Mouse (Mus musculus) induced T-regulatory cell, adult 2 months (primary cell): Measurements from ENCODE around the gene Olfr1302.

ENCODE experiments used
- DNase-seq: peaks from one replicate; pipeline ENCODE4 v3.0.0-alpha.2; 2012; ENCODE audit warnings: low read depth

Gene Olfr1302

DNA sequence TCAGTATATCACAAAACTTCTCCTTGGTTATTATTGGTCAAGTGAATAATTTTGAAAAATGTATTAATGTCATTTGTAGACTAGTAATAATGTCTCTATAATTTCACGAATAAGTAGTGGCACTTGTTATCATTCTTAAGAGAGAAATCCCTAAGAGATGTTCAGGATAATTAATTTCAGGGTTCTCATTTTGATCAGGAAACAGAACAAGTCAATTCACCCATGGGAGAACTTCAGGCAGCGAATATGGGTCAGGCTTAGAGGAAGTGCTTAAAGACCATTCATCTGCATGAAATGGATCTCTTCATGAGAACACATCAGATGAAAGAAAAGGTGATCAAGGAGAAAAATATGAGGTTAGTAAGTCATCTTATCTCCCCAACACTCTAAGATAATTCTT is at the start of gene Olfr1302:
TSS of gene Olfr1302 (plus strand) at position 301 of the 400 bp plus-strand sequence.
- no peak for DNase-seq

DNA sequence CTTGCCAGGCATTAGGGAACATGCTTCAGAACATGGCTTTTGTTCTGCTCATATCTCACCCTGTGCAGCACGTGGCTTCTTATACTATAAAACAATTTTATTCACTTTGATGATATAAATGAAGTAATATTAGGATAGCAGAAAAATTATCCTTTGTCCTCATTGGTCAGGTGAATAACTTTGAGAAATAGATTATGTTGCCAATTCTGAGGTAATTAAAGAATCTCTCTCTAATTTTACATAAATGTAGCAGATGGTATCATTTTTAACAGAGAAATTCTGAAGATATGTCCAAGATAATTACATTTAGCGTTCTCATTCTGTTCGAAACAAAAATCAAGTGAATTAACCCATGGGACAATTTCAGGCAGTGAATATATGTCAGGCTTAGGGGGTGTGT is 26.5 kb upstream of the Olfr1302 start, which contains the start of gene Olfr1301:
TSS of gene Olfr1301 (plus strand) at position 301 of the 400 bp plus-strand sequence.
- DNase-seq = no peak

DNA sequence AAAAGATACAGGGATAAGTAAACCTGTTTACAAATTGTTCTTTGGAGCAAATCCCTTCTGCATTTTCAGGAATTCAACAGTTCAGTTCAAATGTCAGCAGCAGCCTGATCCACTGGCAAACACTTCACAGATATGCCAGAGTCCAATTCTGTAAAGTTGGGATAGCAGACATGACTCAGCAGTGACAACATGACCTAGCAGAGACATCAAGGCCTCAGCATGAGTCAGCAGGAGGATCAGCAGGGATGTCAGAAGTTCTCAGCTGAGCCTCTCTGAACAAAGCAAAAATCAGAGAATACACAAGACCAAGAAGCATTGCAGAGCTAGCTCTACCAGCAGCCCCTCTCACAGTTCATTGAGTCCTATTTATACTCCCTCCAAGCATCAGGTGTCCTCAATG is 35.7 kb downstream of the Olfr1302 start:
- no peak for DNase-seq

GRCm38 (mm10) chr2:111820240-111820639 is 43.0 kb downstream of the Olfr1302 start, which contains the start of gene Olfr1303:
Gene Olfr1303 (minus strand): TSS chr2:111820340.
- no peak for DNase-seq
